Mouse (Mus musculus) midbrain, embryonic 14.5 days (tissue): Measurements from ENCODE around the gene Itpr3. TPM values are rescaled to one million over a fixed set of nuclear protein-coding genes. Genes with fewer than 3 reads are reported as not detected.
A peak's percentile ranks its signal among the peaks of the same experiment; 100 is the strongest.

Source experiments
- ATAC-seq: fragments of 200-750 bp; cut with Nextera tagmentation; 2 replicates; pipeline ENCODE4 v1.8.0; 2017; ENCODE audit warnings: moderate number of reproducible peaks, moderate library complexity; ENCODE audit not compliant: low FRiP score, low TSS enrichment
- DNase-seq: peaks from one replicate; pipeline ENCODE4 v3.0.0-alpha.2; 2015
- H3K27ac ChIP-seq: fragments of 300-500 bp; sonication (generic); replicated peaks from 2 replicates; pipeline ENCODE4 v1.5.1; 2014; ENCODE audit warnings: mild to moderate bottlenecking, low read depth, low read length, moderate library complexity
- H3K27me3 ChIP-seq: fragments of 300-500 bp; sonication (generic); 2 replicates; pipeline ENCODE4 v1.6.1; 2014; ENCODE audit warnings: low read length, control low read depth, mixed read lengths; ENCODE audit not compliant: control insufficient read depth, insufficient read depth
- H3K36me3 ChIP-seq: fragments of 300-500 bp; sonication (generic); 2 replicates; pipeline ENCODE4 v1.6.1; 2014; ENCODE audit warnings: low read length, control low read depth; ENCODE audit not compliant: control insufficient read depth, insufficient read depth
- H3K4me1 ChIP-seq: fragments of 300-500 bp; sonication (generic); 2 replicates; pipeline ENCODE4 v1.6.1; 2014; ENCODE audit warnings: mild to moderate bottlenecking, antibody characterized with exemption, low read length, control low read depth; ENCODE audit not compliant: control insufficient read depth, insufficient read depth
- H3K4me2 ChIP-seq: fragments of 300-500 bp; sonication (generic); 2 replicates; pipeline ENCODE4 v1.6.1; 2014; ENCODE audit warnings: mild to moderate bottlenecking, low read length, moderate library complexity
- H3K4me3 ChIP-seq: fragments of 300-500 bp; sonication (generic); replicated peaks from 2 replicates; pipeline ENCODE4 v1.5.1; 2014; ENCODE audit warnings: low read depth, low read length
- H3K9ac ChIP-seq: fragments of 300-500 bp; sonication (generic); replicated peaks from 2 replicates; pipeline ENCODE4 v1.6.1; 2014; ENCODE audit warnings: mild to moderate bottlenecking, low read length, moderate library complexity
- H3K9me3 ChIP-seq: fragments of 300-500 bp; sonication (generic); 2 replicates; pipeline ENCODE4 v1.6.1; 2016; ENCODE audit warnings: low read length, control low read depth, mixed read lengths; ENCODE audit not compliant: control insufficient read depth
- WGBS: fragments of 180-500 bp; shearing (Covaris S2); extraction: QIAGEN DNeasy Blood & Tissue Kit; methylation state at CpG from one replicate; pipeline ENCODE4 v1.1.7; 2014; 5-methylcytosine and 5-hydroxymethylcytosine counted together
- polyA plus RNA-seq: library from polyadenylated mRNA; unstranded; fragments of >200 nt; fragmentation: Nextera tagmentation; extraction: Ambion mirVana; gene quantifications from 2 replicates; pipeline ENCODE4 v1.2.1, GENCODE M21; 2014

Gene Itpr3
- polyA plus RNA-seq, 1 experiment from 2014 or later = 0.82 TPM

GRCm38 (mm10) chr17:27130246-27130645 lies 73.1 kb downstream of the Itpr3 start:
- no peaks in the 10 kb centered on the region for H3K27me3 ChIP-seq
- peak; percentile 69 for DNase-seq
- 0 out of 2 replicates have a peak overlapping the region, but pooled peaks have one; percentile 16 for H3K9ac ChIP-seq
- ATAC-seq = no peak
- H3K4me3 ChIP-seq = no peak overlapping the region
- no peaks in the 10 kb centered on the region for H3K36me3 ChIP-seq
- H3K9me3 ChIP-seq = no peaks in the 10 kb centered on the region
- peak overlapping the region; percentile 6; the same call in 1 of the 2 replicates for H3K4me2 ChIP-seq
- 58% methylated on average over 9 of the region's 9 CpGs for WGBS
- H3K27ac ChIP-seq = peak overlapping the region; percentile 64
- peaks cover 55% of the 10 kb centered on the region for H3K4me1 ChIP-seq

- H3K4me3 ChIP-seq = no peak overlapping the region
- DNase-seq = no peak
- H3K4me2 ChIP-seq = no peak overlapping the region
- H3K36me3 ChIP-seq = no peaks in the 10 kb centered on the region
- no peaks in the 10 kb centered on the region for H3K9me3 ChIP-seq
- H3K4me1 ChIP-seq = peaks cover 49% of the 10 kb centered on the region
- no peaks in the 10 kb centered on the region for H3K27me3 ChIP-seq
- H3K9ac ChIP-seq = no peak overlapping the region
- ATAC-seq = no peak
- no peak overlapping the region for H3K27ac ChIP-seq
- 85% methylated on average over 10 of the region's 10 CpGs for WGBS
Measured at GRCm38 (mm10) chr17:27131240-27131665, 74.1 kb downstream of the Itpr3 start.

- H3K27me3 ChIP-seq = no peaks in the 10 kb centered on the region
- no peak overlapping the region for H3K27ac ChIP-seq
- ATAC-seq = no peak
- no peaks in the 10 kb centered on the region for H3K36me3 ChIP-seq
- H3K4me3 ChIP-seq = no peak overlapping the region
- WGBS = 91% methylated on average over 10 of the region's 10 CpGs
- no peak overlapping the region for H3K9ac ChIP-seq
- H3K4me2 ChIP-seq = no peak overlapping the region
- no peak for DNase-seq
- no peaks in the 10 kb centered on the region for H3K9me3 ChIP-seq
- H3K4me1 ChIP-seq = peaks cover 44% of the 10 kb centered on the region
Measured at GRCm38 (mm10) chr17:27132238-27132637, 75.1 kb downstream of the Itpr3 start.

DNA sequence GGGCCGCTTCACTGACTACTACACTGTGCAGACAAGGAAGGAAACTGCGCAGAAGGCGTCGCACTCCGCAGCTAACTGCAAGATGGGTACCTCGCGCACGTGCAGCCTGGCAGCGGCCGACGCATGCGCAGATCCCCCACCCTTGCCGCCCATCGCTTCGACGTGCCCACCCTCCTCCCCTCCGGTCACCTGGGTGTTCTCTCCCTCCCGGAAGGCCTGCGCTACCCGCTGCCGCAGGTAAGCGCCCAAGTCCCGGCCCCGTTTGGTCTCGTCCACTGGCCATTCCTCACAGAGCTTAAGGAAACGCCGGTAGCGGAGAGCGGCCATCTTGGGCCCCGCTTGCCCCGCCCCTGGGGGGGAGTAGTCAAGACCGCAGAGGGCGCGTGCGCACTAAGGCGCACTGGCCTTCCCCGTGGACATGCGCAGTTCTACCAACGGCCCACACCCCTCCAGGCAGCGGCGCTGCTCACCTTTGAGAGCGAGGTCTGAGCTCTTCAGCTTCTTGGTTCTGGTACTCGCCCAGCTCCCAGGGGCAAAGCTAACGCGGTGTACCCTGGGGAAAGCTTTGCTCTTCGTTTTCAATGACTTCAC lies 76.5 kb downstream of the Itpr3 start, which contains the start of gene Uqcc2:
Uqcc2 (minus strand) TSS at position 366 of the 591 bp plus-strand sequence.
- peak; percentile 91 for ATAC-seq
- Histone ChIP-seq H3K9ac (peak within 1 kb of the TSS; percentile 82), H3K4me2 (peak within 1 kb of the TSS; percentile 56), H3K27ac (peak within 1 kb of the TSS; percentile 90), H3K36me3 (no peaks in the 10 kb centered on the region), H3K4me1 (peaks cover 43% of the 10 kb centered on the region), H3K4me3 (peak within 1 kb of the TSS; percentile 65), H3K9me3 (no peaks in the 10 kb centered on the region), H3K27me3 (no peaks in the 10 kb centered on the region)
- under 1% methylated on average over 46 of the region's 46 CpGs for WGBS
- peak; percentile 100 for DNase-seq

DNA sequence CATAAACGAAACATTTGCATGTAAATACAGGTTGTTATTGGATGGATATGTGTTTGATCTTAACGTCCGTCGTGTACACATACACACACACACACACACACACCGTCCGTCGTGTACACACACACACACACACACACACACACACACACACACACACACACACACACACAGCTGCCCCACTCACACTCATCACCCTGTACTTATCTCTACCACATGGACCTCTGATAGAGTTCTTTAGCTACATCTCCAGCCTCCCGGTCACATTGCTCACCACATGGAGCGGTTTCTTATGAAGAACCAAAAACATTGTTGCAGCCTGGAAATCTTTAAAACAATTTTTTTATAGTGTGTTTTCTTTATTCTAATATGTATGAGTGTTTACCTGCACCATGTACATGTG lies 77.1 kb downstream of the Itpr3 start:
- DNase-seq (no peak), ATAC-seq (peak; percentile 21; the same call in 1 of the 2 replicates)
- no peaks in the 10 kb centered on the region for H3K9me3 ChIP-seq
- peak overlapping the region; percentile 82; the same call in 1 of the 2 replicates for H3K9ac ChIP-seq
- 28% methylated on average over 9 of the region's 9 CpGs for WGBS
- H3K27ac ChIP-seq = peak overlapping the region; percentile 90
- H3K4me2 ChIP-seq = peak overlapping the region; percentile 56
- peak overlapping the region; percentile 65 for H3K4me3 ChIP-seq
- H3K4me1 ChIP-seq = peaks cover 41% of the 10 kb centered on the region
- no peaks in the 10 kb centered on the region for H3K36me3 ChIP-seq
- H3K27me3 ChIP-seq = no peaks in the 10 kb centered on the region

DNA sequence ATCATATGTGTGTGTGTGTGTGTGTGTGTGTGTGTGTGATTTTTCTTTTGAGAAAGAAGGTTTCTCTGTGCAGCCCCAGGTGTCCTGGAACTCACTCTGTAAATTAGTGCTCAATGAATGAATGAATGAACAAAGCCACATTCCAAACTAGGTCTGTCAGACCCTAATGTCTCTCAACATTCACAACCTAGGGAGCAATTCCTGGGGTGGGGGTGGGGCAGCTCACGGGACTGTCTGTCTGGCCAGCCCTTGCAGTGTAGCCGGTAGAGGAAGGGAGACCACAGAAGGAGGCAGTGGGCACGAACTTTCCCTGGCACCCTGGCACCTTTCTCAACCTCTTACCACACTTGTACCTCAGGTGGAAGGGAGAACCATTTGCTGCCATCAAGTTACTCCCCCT lies 77.6 kb downstream of the Itpr3 start:
- 45% methylated on average over 3 of the region's 3 CpGs for WGBS
- H3K27ac ChIP-seq = no peak overlapping the region
- peaks cover 41% of the 10 kb centered on the region for H3K4me1 ChIP-seq
- H3K4me2 ChIP-seq = no peak overlapping the region
- ATAC-seq (no peak), DNase-seq (no peak)
- no peak overlapping the region for H3K4me3 ChIP-seq
- no peaks in the 10 kb centered on the region for H3K27me3 ChIP-seq
- H3K36me3 ChIP-seq = no peaks in the 10 kb centered on the region
- no peaks in the 10 kb centered on the region for H3K9me3 ChIP-seq
- H3K9ac ChIP-seq = no peak overlapping the region

- 67% methylated on average over 9 of the region's 9 CpGs for WGBS
- H3K36me3 ChIP-seq = no peaks in the 10 kb centered on the region
- H3K27me3 ChIP-seq = no peaks in the 10 kb centered on the region
- no peak for ATAC-seq
- no peak overlapping the region for H3K27ac ChIP-seq
- no peak for DNase-seq
- no peak overlapping the region; the same call in 1 of the 2 replicates for H3K9ac ChIP-seq
- H3K4me3 ChIP-seq = no peak overlapping the region
- H3K9me3 ChIP-seq = no peaks in the 10 kb centered on the region
- no peak overlapping the region for H3K4me2 ChIP-seq
- peaks cover 28% of the 10 kb centered on the region for H3K4me1 ChIP-seq
Measured at GRCm38 (mm10) chr17:27138396-27138795, 81.3 kb downstream of the Itpr3 start.

- H3K9me3 ChIP-seq = no peaks in the 10 kb centered on the region
- no peak for ATAC-seq
- no peaks in the 10 kb centered on the region for H3K36me3 ChIP-seq
- no peaks in the 10 kb centered on the region for H3K27me3 ChIP-seq
- H3K9ac ChIP-seq = no peak overlapping the region
- H3K4me2 ChIP-seq = no peak overlapping the region
- WGBS = 41% methylated on average over 7 of the region's 7 CpGs
- peak overlapping the region; percentile 67 for H3K27ac ChIP-seq
- H3K4me1 ChIP-seq = peaks cover 30% of the 10 kb centered on the region
- peak; percentile 42 for DNase-seq
- H3K4me3 ChIP-seq = no peak overlapping the region
Measured at GRCm38 (mm10) chr17:27139304-27139703, 82.2 kb downstream of the Itpr3 start.

DNA sequence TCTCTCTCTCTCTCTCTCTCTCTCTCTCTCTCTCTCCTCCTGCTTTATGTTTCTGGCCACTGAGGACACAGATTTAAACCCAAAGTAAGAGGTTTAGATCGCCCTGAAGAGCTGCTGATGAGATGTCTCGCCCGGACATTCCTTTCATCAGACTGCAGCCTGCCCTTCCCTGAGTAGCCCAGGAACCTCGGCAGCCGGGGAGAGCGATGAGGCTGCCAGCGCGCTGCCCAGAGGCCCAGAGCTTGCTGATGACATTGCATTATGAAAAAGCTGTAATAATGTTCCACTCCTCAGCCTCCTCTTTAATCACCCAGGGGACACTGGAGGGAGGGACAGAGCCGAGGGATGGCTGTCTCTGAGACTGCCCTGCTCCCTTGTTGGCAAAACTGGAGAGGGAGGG lies 83.2 kb downstream of the Itpr3 start:
- H3K4me2 ChIP-seq = no peak overlapping the region
- WGBS = 34% methylated on average over 9 of the region's 9 CpGs
- H3K9me3 ChIP-seq = no peaks in the 10 kb centered on the region
- no peak overlapping the region for H3K9ac ChIP-seq
- peaks cover 34% of the 10 kb centered on the region for H3K4me1 ChIP-seq
- H3K27me3 ChIP-seq = no peaks in the 10 kb centered on the region
- ATAC-seq (no peak), DNase-seq (peak; percentile 48)
- H3K27ac ChIP-seq = peak overlapping the region; percentile 67
- no peak overlapping the region for H3K4me3 ChIP-seq
- H3K36me3 ChIP-seq = no peaks in the 10 kb centered on the region
